Mouse (Mus musculus) E14TG2a.4 (cell line): ENCODE data around the gene Pfas.

Experiments used
- CTCF ChIP-seq: conservative IDR thresholded peaks from 2 replicates; pipeline ENCODE4 v1.5.1; 2014; ENCODE audit warnings: low read length
- POU5F1 ChIP-seq: IDR thresholded peaks from 2 replicates; pipeline ENCODE4 v1.6.1; 2014; ENCODE audit warnings: low read length, borderline replicate concordance

DNA sequence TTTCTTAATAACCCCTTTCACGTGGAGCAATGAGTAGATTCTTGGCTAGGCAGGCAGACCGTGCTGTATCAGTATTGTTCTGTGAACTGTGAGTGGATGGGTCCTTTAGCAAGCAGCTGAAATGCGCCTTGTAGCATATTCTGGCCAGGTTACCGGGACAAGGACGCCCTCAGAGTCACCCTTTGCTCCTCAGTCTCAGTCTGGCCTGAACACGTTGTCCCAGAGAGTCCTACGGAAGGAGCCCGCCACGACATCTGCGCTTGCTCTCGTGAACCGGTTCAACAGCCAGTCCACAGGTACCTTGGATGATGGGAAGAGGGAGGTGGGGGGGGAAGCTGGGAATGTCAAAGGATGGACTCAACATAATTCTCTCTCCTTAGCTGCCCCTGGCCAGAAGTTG lies 39.3 kb upstream of the Pfas start:
- no peak for TF ChIP-seq CTCF
- TF ChIP-seq POU5F1, result no peak
